Mouse (Mus musculus) kidney, embryonic 16.5 days (tissue): ENCODE measurements around the gene Olfr94. TPM values are rescaled to one million over a fixed set of nuclear protein-coding genes. Genes with fewer than 3 reads are reported as not detected.

Source experiments
- ATAC-seq: fragments of 200-750 bp; cut with Nextera tagmentation; 2 replicates; pipeline ENCODE4 v1.8.0; 2017; ENCODE audit warnings: moderate TSS enrichment; ENCODE audit not compliant: low FRiP score, low TSS enrichment
- H3K27ac ChIP-seq: fragments of 300-500 bp; sonication (generic); 2 replicates; pipeline ENCODE4 v1.5.1; 2014; ENCODE audit warnings: low read length
- H3K27me3 ChIP-seq: fragments of 300-500 bp; sonication (generic); 2 replicates; pipeline ENCODE4 v1.6.1; 2014; ENCODE audit warnings: low read length, control low read depth, mixed read lengths; ENCODE audit not compliant: insufficient read depth
- H3K36me3 ChIP-seq: fragments of 300-500 bp; sonication (generic); 2 replicates; pipeline ENCODE4 v1.6.1; 2014; ENCODE audit warnings: low read length, control low read depth, mixed read lengths; ENCODE audit not compliant: insufficient read depth
- H3K4me1 ChIP-seq: fragments of 300-500 bp; sonication (generic); 2 replicates; pipeline ENCODE4 v1.6.1; 2014; ENCODE audit warnings: low read length, control low read depth, mixed read lengths; ENCODE audit not compliant: insufficient read depth
- H3K4me2 ChIP-seq: fragments of 300-500 bp; sonication (generic); replicated peaks from 2 replicates; pipeline ENCODE4 v1.6.1; 2014; ENCODE audit warnings: low read depth, low read length
- H3K4me3 ChIP-seq: fragments of 300-500 bp; sonication (generic); 2 replicates; pipeline ENCODE4 v1.5.1; 2014; ENCODE audit warnings: mild to moderate bottlenecking, low read length
- H3K9ac ChIP-seq: fragments of 300-500 bp; sonication (generic); replicated peaks from 2 replicates; pipeline ENCODE4 v1.6.1; 2014; ENCODE audit warnings: low read length
- H3K9me3 ChIP-seq: fragments of 300-500 bp; sonication (generic); 2 replicates; pipeline ENCODE4 v1.6.1; 2016; ENCODE audit warnings: low read length, control low read depth
- whole genome bisulfite sequencing: fragments of 180-500 bp; shearing (Covaris S2); extraction: QIAGEN DNeasy Blood & Tissue Kit; methylation state at CpG from one replicate; pipeline ENCODE4 v1.1.7; 2014; 5-methylcytosine and 5-hydroxymethylcytosine counted together
- polyA plus RNA-seq: library from polyadenylated mRNA; unstranded; fragments of >200 nt; fragmentation: Nextera tagmentation; extraction: Ambion mirVana; gene quantifications from 2 replicates; pipeline ENCODE4 v1.2.1, GENCODE M21; 2015

Gene Olfr94
- polyA plus RNA-seq, 1 experiment from 2014 or later, result not detected

DNA sequence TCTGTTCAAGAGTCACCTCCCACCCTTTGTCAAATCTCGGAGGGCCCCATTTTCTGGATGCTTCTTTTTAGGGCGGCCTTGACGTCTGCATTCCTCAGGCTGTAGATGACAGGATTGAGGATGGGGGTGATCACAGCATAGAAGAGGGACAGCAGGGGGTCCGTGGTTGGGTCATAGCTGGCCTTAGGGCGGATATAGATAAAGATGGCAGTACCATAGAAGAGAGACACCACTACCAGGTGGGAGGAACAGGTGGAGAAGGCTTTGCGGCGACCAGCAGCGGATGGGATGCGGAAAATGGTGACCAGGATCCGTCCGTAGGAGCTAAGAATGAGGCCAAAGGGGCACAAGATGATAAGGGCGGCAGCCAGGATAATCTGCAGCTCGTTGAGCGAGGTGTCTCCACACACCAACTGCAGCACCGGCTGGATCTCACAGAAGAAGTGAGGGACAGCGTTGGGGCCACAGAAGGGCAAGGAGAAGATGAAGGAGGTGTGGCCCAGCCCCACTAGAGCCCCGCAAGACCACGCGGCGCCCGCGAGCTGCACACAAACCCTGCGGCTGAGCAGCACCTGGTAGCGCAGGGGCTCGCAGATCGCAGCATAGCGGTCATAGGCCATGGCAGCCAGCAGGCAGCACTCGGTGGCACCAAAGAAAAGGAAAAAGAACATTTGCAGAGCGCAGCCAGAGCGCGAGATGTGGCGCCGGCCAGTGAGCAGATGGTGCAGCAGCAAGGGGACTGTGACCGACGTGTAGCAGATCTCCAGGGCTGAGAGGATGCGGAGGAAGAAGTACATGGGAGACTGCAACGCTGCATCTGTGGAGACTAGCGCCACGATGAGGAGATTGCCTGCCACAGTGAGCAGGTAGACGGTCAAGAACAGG lies 10.3 kb upstream of the Olfr94 start:
- Histone ChIP-seq H3K9me3 (no peaks in the 10 kb centered on the region), H3K4me1 (no peaks in the 10 kb centered on the region), H3K27me3 (peaks cover 18% of the 10 kb centered on the region), H3K27ac (no peak overlapping the region), H3K4me2 (peak overlapping the region; percentile 41), H3K9ac (no peak overlapping the region), H3K4me3 (0 out of 2 replicates have a peak overlapping the region, but pooled peaks have one; percentile 13), H3K36me3 (no peaks in the 10 kb centered on the region)
- ATAC-seq, result no peak
- 17% methylated on average over 40 of the region's 40 CpGs for WGBS

GRCm38 (mm10) chr17:37203917-37204236 lies 3.1 kb upstream of the Olfr94 start:
- H3K4me2 ChIP-seq, result no peak overlapping the region
- peaks cover 4% of the 10 kb centered on the region; the same call in 1 of the 2 replicates for H3K27me3 ChIP-seq
- H3K9me3 ChIP-seq, result no peaks in the 10 kb centered on the region
- H3K4me3 ChIP-seq, result no peak overlapping the region
- 36% methylated on average over 3 of the region's 3 CpGs for WGBS
- no peaks in the 10 kb centered on the region for H3K4me1 ChIP-seq
- no peak overlapping the region for H3K27ac ChIP-seq
- H3K9ac ChIP-seq, result no peak overlapping the region
- no peaks in the 10 kb centered on the region for H3K36me3 ChIP-seq
- no peak for ATAC-seq

GRCm38 (mm10) chr17:37203206-37203916 lies 2.6 kb upstream of the Olfr94 start:
- Histone ChIP-seq H3K9me3 (no peaks in the 10 kb centered on the region), H3K27ac (no peak overlapping the region), H3K4me2 (no peak overlapping the region), H3K27me3 (peaks cover 9% of the 10 kb centered on the region), H3K36me3 (no peaks in the 10 kb centered on the region), H3K4me1 (no peaks in the 10 kb centered on the region), H3K9ac (no peak overlapping the region), H3K4me3 (no peak overlapping the region)
- peak; percentile 85; the same call in 1 of the 2 replicates for ATAC-seq
- WGBS, result 0% methylated on average over 4 of the region's 4 CpGs

- H3K27me3 ChIP-seq, result peaks cover 45% of the 10 kb centered on the region
- H3K4me1 ChIP-seq, result 0 out of 2 replicates have a peak, but pooled peaks cover 4% of the 10 kb centered on the region
- no peak overlapping the region for H3K27ac ChIP-seq
- WGBS, result under 1% methylated on average over 76 of the region's 77 CpGs
- H3K4me2 ChIP-seq, result peak overlapping the region; percentile 89
- no peaks in the 10 kb centered on the region for H3K9me3 ChIP-seq
- peak; percentile 93 for ATAC-seq
- H3K36me3 ChIP-seq, result no peaks in the 10 kb centered on the region
- H3K4me3 ChIP-seq, result peak overlapping the region; percentile 53
- H3K9ac ChIP-seq, result 0 out of 2 replicates have a peak overlapping the region, but pooled peaks have one; percentile 10
Observed at GRCm38 (mm10) chr17:37196845-37197724, 3.7 kb downstream of the Olfr94 start.

- Histone ChIP-seq H3K4me2 (no peak overlapping the region), H3K4me1 (0 out of 2 replicates have a peak, but pooled peaks cover 4% of the 10 kb centered on the region), H3K9ac (no peak overlapping the region), H3K27me3 (peaks cover 44% of the 10 kb centered on the region), H3K27ac (no peak overlapping the region), H3K36me3 (no peaks in the 10 kb centered on the region), H3K9me3 (no peaks in the 10 kb centered on the region), H3K4me3 (no peak overlapping the region)
- ATAC-seq, result no peak
- WGBS, result 87% methylated on average over 5 of the region's 5 CpGs
Observed at GRCm38 (mm10) chr17:37194782-37195181, 6.0 kb downstream of the Olfr94 start.

GRCm38 (mm10) chr17:37193656-37194055 lies 7.1 kb downstream of the Olfr94 start, which contains the start of gene Ubd:
Gene Ubd (plus strand): TSS chr17:37193892.
- Histone ChIP-seq H3K4me1 (0 out of 2 replicates have a peak, but pooled peaks cover 4% of the 10 kb centered on the region), H3K4me3 (no peak within 1 kb of the TSS), H3K27ac (no peak within 1 kb of the TSS), H3K9ac (no peak within 1 kb of the TSS), H3K4me2 (no peak within 1 kb of the TSS), H3K36me3 (no peaks in the 10 kb centered on the region), H3K27me3 (peaks cover 39% of the 10 kb centered on the region), H3K9me3 (no peaks in the 10 kb centered on the region)
- no peak for ATAC-seq
- WGBS, result 93% methylated on average over 2 of the region's 2 CpGs

GRCm38 (mm10) chr17:37193032-37193431 lies 7.8 kb downstream of the Olfr94 start:
- Histone ChIP-seq H3K4me1 (0 out of 2 replicates have a peak, but pooled peaks cover 4% of the 10 kb centered on the region), H3K27ac (no peak overlapping the region), H3K4me2 (no peak overlapping the region), H3K27me3 (peaks cover 33% of the 10 kb centered on the region), H3K9me3 (no peaks in the 10 kb centered on the region), H3K4me3 (no peak overlapping the region), H3K36me3 (no peaks in the 10 kb centered on the region), H3K9ac (no peak overlapping the region)
- no peak for ATAC-seq

- peaks cover 10% of the 10 kb centered on the region for H3K27me3 ChIP-seq
- no peaks in the 10 kb centered on the region for H3K4me1 ChIP-seq
- 43% methylated on average over 2 of the region's 2 CpGs for WGBS
- no peak overlapping the region for H3K4me3 ChIP-seq
- H3K4me2 ChIP-seq, result no peak overlapping the region
- no peak overlapping the region for H3K27ac ChIP-seq
- no peak for ATAC-seq
- no peak overlapping the region for H3K9ac ChIP-seq
- no peaks in the 10 kb centered on the region for H3K36me3 ChIP-seq
- no peaks in the 10 kb centered on the region for H3K9me3 ChIP-seq
Observed at GRCm38 (mm10) chr17:37190711-37191110, 10.1 kb downstream of the Olfr94 start.

DNA sequence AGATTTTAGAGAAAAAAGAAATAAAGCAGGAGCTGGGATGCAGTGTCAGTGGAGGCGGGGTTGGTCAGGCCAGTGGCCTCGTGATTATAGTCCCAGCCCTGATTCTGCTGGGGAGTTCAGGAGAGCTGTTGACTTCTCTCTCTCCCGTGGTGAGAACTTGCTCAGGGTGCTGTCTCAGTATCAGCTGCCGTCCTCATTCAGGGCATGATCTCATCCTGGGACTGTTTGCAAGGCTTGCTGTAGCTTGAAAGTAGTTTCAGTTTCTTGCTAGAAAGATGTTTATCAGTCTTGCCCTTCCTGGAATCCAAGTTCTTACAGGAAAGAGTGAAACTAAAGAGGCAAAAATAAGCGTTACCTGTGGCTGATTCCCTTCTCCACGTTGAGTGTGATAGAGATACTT lies 15.3 kb downstream of the Olfr94 start:
- ATAC-seq, result no peak
- H3K4me3 ChIP-seq, result no peak overlapping the region
- 37% methylated on average over 6 of the region's 6 CpGs for WGBS
- H3K27me3 ChIP-seq, result no peaks in the 10 kb centered on the region
- H3K9me3 ChIP-seq, result no peaks in the 10 kb centered on the region
- H3K4me2 ChIP-seq, result no peak overlapping the region
- H3K9ac ChIP-seq, result no peak overlapping the region
- no peaks in the 10 kb centered on the region for H3K4me1 ChIP-seq
- no peak overlapping the region for H3K27ac ChIP-seq
- no peaks in the 10 kb centered on the region for H3K36me3 ChIP-seq
